Mouse (Mus musculus) midbrain, postnatal 0 days (tissue): ENCODE measurements at regions not wholly inside any gene's neighbourhood (a gene's known extent, or its start where the extent isn't known, plus 50 kb on each side); places are given as distances from the start of the nearest gene placed in this dataset.

ENCODE experiments used
- ATAC-seq: fragments of 200-750 bp; cut with Nextera tagmentation; 2 replicates; pipeline ENCODE4 v1.8.0; 2017; ENCODE audit warnings: moderate number of reproducible peaks, mild to moderate bottlenecking, moderate TSS enrichment, moderate library complexity; ENCODE audit not compliant: low FRiP score
- DNase-seq: peaks from one replicate; pipeline ENCODE4 v3.0.0-alpha.2; 2015; ENCODE audit warnings: low spot score
- H3K27ac ChIP-seq: fragments of 300-500 bp; sonication (generic); 2 replicates; pipeline ENCODE4 v1.5.1; 2014; ENCODE audit warnings: low read depth, mild to moderate bottlenecking, low read length, mixed read lengths
- H3K27me3 ChIP-seq: fragments of 300-500 bp; sonication (generic); 2 replicates; pipeline ENCODE4 v1.6.1; 2014; ENCODE audit warnings: low read length, control low read depth, mixed read lengths; ENCODE audit not compliant: insufficient read depth
- H3K36me3 ChIP-seq: fragments of 300-500 bp; sonication (generic); 2 replicates; pipeline ENCODE4 v1.6.1; 2014; ENCODE audit warnings: low read length, control low read depth, mixed read lengths; ENCODE audit not compliant: insufficient read depth
- H3K4me1 ChIP-seq: fragments of 300-500 bp; sonication (generic); 2 replicates; pipeline ENCODE4 v1.6.1; 2014; ENCODE audit warnings: mild to moderate bottlenecking, control low read depth, antibody characterized with exemption, low read length, mixed read lengths; ENCODE audit not compliant: insufficient read depth
- H3K4me2 ChIP-seq: fragments of 300-500 bp; sonication (generic); 2 replicates; pipeline ENCODE4 v1.6.1; 2014; ENCODE audit warnings: low read depth, mild to moderate bottlenecking, low read length, mixed read lengths; ENCODE audit not compliant: poor library complexity, severe bottlenecking
- H3K4me3 ChIP-seq: fragments of 300-500 bp; sonication (generic); 2 replicates; pipeline ENCODE4 v1.5.1; 2014; ENCODE audit warnings: low read depth, mild to moderate bottlenecking, low read length, moderate library complexity
- H3K9ac ChIP-seq: fragments of 300-500 bp; sonication (generic); replicated peaks from 2 replicates; pipeline ENCODE4 v1.6.1; 2014; ENCODE audit warnings: mild to moderate bottlenecking, low read length, moderate library complexity, mixed read lengths; ENCODE audit not compliant: poor library complexity, severe bottlenecking
- H3K9me3 ChIP-seq: fragments of 300-500 bp; sonication (generic); 2 replicates; pipeline ENCODE4 v1.6.1; 2016; ENCODE audit warnings: low read length, control low read depth
- CTCF ChIP-seq: IDR thresholded peaks from 2 replicates; pipeline ENCODE4 v1.5.1; 2016; ENCODE audit warnings: antibody characterized with exemption, mild to moderate bottlenecking
- WGBS: fragments of 180-500 bp; shearing (Covaris S2); extraction: QIAGEN DNeasy Blood & Tissue Kit; methylation state at CpG from one replicate; pipeline ENCODE4 v1.1.7; 2014; 5-methylcytosine and 5-hydroxymethylcytosine counted together

DNA sequence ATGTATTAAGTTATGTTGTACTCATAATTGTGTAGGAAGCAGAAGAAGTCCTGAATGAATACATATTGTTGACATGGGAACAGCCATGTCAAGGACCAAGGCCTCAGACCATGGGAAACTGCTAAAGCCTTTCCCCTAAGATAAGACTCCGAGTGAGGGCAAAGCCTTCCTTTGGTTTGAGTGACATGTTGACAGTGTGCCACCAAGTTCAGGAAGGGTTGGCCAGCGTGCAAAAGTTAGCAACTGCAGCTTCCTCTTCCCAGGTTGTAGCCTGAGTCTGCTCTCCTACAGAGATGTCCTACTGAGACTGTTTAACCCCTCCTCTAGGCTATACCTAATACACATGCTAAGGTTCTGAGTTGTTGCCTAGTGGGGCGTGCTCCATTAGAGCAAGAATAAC lies 334.5 kb downstream of the Wdr20rt start:
- H3K9me3 ChIP-seq, result no peaks in the 10 kb centered on the region
- no peak overlapping the region for H3K27ac ChIP-seq
- H3K36me3 ChIP-seq, result no peaks in the 10 kb centered on the region
- no peaks in the 10 kb centered on the region for H3K27me3 ChIP-seq
- no peaks in the 10 kb centered on the region for H3K4me1 ChIP-seq
- DNase-seq, result no peak
- no peak overlapping the region for H3K4me2 ChIP-seq
- ATAC-seq, result no peak
- H3K4me3 ChIP-seq, result no peak overlapping the region
- H3K9ac ChIP-seq, result no peak overlapping the region
- 79% methylated on average over 3 of the region's 3 CpGs for WGBS
- TF ChIP-seq CTCF, result no peak

DNA sequence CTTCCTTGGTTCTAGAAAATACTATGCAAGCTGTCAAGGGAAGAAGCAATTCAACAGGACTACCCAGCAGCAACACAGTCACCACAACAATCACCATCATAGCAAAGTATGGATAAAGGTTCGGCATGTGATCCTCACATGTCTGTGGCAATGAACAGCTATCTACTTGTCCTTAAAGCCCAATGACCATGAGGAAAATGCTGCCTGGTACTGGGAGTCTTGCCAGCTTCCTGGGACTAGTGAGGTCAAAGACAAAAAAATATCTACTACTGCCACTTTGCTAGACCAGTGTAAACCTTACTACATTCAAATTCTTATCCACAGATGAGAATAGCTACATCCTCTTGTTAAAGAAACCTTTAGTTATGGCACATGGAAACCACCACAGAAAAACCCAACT lies 346.3 kb downstream of the Wdr20rt start:
- Histone ChIP-seq H3K4me2 (no peak overlapping the region), H3K4me1 (no peaks in the 10 kb centered on the region), H3K9me3 (no peaks in the 10 kb centered on the region), H3K9ac (no peak overlapping the region), H3K4me3 (no peak overlapping the region), H3K36me3 (no peaks in the 10 kb centered on the region), H3K27ac (no peak overlapping the region), H3K27me3 (no peaks in the 10 kb centered on the region)
- no peak for TF ChIP-seq CTCF
- no peak for DNase-seq
- WGBS, result 94% methylated on average over 1 of the region's 1 CpGs
- ATAC-seq, result no peak

DNA sequence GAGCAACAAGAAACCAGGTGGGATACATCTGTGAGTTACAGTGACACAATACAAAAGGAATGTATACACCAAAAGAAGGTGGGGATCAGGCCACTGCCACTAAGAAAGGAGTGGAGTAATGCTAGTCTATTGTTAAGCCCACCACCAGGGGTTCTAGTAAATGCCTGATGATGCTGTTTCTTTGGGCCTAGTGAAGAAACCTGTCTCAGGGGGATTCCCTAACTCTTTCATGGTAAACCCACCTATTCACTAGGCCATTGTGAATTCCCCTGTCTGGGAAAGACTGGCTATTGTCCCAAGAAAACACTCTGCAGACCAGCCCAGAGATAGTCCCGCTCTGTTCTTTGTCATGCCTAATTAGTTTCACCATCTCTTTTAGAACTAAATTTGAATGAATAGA lies 368.2 kb downstream of the Wdr20rt start:
- Histone ChIP-seq H3K27me3 (no peaks in the 10 kb centered on the region), H3K4me3 (no peak overlapping the region), H3K4me1 (no peaks in the 10 kb centered on the region), H3K27ac (no peak overlapping the region), H3K36me3 (no peaks in the 10 kb centered on the region), H3K9ac (no peak overlapping the region), H3K4me2 (no peak overlapping the region), H3K9me3 (no peaks in the 10 kb centered on the region)
- DNase-seq (no peak), ATAC-seq (no peak)
- TF ChIP-seq CTCF, result no peak
- 35% methylated on average over 1 of the region's 1 CpGs for WGBS

DNA sequence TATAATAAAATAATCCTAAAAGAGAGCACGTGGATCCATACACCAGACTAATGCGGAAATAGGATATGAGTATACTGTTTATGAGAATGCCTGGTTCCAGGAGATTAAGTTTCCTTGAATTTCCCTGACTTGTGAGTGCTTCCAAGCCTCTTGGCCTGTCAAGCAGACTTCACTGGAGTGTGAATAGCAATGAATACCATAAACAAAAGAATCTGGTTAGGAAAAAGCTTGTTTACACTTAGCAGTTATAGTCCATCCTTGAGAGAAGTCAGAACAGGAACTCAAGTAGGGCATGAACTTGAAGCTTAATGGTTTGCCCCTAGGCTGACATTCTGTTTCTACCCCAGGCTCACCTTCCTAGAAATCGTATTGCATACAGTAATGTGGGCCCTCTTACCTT lies 368.8 kb downstream of the Wdr20rt start:
- H3K27me3 ChIP-seq, result no peaks in the 10 kb centered on the region
- DNase-seq, result no peak
- H3K27ac ChIP-seq, result no peak overlapping the region
- 78% methylated on average over 3 of the region's 3 CpGs for WGBS
- ATAC-seq, result no peak
- H3K9ac ChIP-seq, result no peak overlapping the region
- H3K9me3 ChIP-seq, result no peaks in the 10 kb centered on the region
- no peaks in the 10 kb centered on the region for H3K36me3 ChIP-seq
- H3K4me3 ChIP-seq, result no peak overlapping the region
- TF ChIP-seq CTCF, result no peak
- no peak overlapping the region for H3K4me2 ChIP-seq
- no peaks in the 10 kb centered on the region for H3K4me1 ChIP-seq

DNA sequence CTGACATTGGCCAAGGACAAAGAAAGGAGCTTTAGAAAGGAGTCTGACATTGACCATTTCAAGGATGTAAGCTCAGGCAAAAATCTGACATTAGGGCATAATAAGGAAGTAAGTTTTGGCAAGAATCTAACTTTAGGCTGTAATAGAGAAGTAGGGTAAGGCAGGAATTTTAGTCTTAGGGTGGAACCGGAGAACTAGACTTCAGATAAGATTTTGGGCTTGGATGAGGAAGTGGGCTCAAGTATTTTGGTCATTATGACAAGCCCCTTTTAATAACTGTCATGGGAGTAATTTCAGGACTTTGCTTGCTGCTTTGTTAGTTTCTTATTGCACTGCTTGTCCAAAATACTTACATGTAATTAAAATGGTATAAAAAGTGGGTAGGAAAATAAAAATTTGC lies 418.9 kb downstream of the Wdr20rt start:
- no peak for TF ChIP-seq CTCF
- Histone ChIP-seq H3K4me2 (no peak overlapping the region), H3K9ac (no peak overlapping the region), H3K9me3 (no peaks in the 10 kb centered on the region), H3K36me3 (no peaks in the 10 kb centered on the region), H3K4me3 (no peak overlapping the region), H3K27ac (no peak overlapping the region), H3K4me1 (no peaks in the 10 kb centered on the region), H3K27me3 (no peaks in the 10 kb centered on the region)
- DNase-seq, result no peak
- no peak for ATAC-seq
- WGBS, result 88% methylated on average over 1 of the region's 1 CpGs

DNA sequence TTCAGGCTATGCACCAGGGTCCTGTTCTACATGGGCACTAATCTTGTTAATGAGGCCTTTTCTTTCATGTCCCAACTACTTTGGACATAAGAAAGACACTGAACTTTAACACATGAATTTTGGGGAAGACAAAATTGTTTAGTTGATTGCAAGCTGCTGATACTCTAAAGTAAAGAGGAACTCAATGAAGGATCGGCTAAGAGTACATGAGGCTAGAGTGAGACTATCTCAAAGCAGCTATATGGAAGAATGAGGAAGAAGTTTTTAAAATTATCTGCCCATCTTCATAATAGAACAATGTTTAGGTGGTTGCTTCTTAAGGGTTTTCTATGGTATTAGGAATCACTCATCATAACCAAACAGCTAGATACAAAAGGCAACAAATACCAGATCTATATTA lies 431.5 kb downstream of the Wdr20rt start:
- DNase-seq (no peak), ATAC-seq (no peak)
- H3K9me3 ChIP-seq, result no peaks in the 10 kb centered on the region
- H3K9ac ChIP-seq, result no peak overlapping the region
- no peak for TF ChIP-seq CTCF
- WGBS, result 96% methylated on average over 1 of the region's 1 CpGs
- H3K27me3 ChIP-seq, result no peaks in the 10 kb centered on the region
- H3K4me2 ChIP-seq, result no peak overlapping the region
- H3K4me1 ChIP-seq, result no peaks in the 10 kb centered on the region
- H3K27ac ChIP-seq, result no peak overlapping the region
- H3K4me3 ChIP-seq, result no peak overlapping the region
- H3K36me3 ChIP-seq, result no peaks in the 10 kb centered on the region

DNA sequence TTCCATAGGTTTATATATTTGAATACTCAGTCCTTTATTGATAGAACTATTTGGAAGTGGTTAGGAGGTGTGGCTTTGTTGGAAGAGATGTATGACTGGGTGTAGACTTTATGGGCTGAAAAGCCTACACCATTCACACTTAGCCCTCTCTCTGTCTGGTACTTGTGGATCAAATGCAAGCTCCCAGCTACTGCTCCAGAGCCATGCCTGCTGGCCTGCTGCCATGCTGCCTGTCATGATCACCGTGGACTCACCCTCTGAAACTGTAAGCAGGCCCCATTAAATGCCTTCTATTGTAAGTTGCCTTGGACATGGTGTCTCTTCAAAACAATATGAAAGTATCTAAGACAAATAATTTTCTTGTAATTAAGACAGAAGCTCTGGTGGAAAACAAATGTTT lies 446.4 kb downstream of the Wdr20rt start:
- no peak for TF ChIP-seq CTCF
- DNase-seq (peak; percentile 14), ATAC-seq (no peak)
- H3K9me3 ChIP-seq, result no peaks in the 10 kb centered on the region
- no peaks in the 10 kb centered on the region for H3K27me3 ChIP-seq
- 42% methylated on average over 1 of the region's 1 CpGs for WGBS
- H3K4me1 ChIP-seq, result no peaks in the 10 kb centered on the region
- no peak overlapping the region for H3K4me2 ChIP-seq
- H3K36me3 ChIP-seq, result no peaks in the 10 kb centered on the region
- H3K27ac ChIP-seq, result no peak overlapping the region
- H3K4me3 ChIP-seq, result no peak overlapping the region
- H3K9ac ChIP-seq, result no peak overlapping the region
